Comparison of ENCODE assay signal across 25 mouse cellular contexts in the genomic region with DNA sequence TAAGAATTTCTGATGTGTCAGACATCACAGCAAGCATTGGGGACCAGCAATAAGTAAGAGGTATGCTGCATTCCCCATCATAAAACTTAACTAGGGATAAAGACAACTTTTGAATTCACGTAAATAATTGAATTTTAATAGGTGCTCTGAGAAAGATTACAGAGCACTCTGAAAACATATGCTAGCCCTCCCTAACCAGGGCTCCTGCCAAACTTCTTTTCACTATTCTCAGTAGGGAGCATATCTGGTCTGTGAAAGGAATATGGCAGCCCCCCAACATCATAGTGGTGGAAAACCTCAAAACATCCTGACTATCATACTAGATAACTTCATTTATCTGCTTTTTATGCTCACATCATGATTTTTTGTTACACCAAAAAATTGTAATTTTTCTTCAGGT.
DNase-seq lines count a peak whose midpoint lies in the region; ATAC-seq and TF ChIP-seq lines count a peak whose summit lies in the region.
"Had no signal": no experiment of that assay in that cellular context is flagged by ENCODE, and none has a peak within 500 bp of the region (broad histone marks: within the 10 kb centered on the region; RNA-seq: fewer than 3 reads in every experiment).

No protein-coding gene starts in this region.

- no peak for TF ChIP-seq POLR2A in brain, embryonic 14.5 days (IDR thresholded peaks at IDR 0.05; ENCODE audit: borderline replicate concordance, extremely low read depth, insufficient read depth, insufficient read length, poor library complexity, severe bottlenecking)

- 64% methylated on average over 1 of the region's 1 CpGs for WGBS in forebrain, embryonic 16.5 days
- 93% methylated on average over 1 of the region's 1 CpGs for WGBS in forebrain, embryonic 11.5 days

- H3K27ac ChIP-seq in forebrain, embryonic 16.5 days (ENCODE audit: low read length) = no peak overlapping the region
- no peak overlapping the region for H3K27ac ChIP-seq in forebrain, embryonic 11.5 days (ENCODE audit: low read depth, low read length)
- H3K27ac ChIP-seq: embryonic facial prominence, embryonic 10.5 days; embryonic facial prominence, embryonic 13.5 days; gastrocnemius, adult 2 months; hindbrain, embryonic 12.5 days; hindbrain, embryonic 15.5 days had no signal

- no peak overlapping the region for H3K9ac ChIP-seq in forebrain, embryonic 16.5 days (replicated peaks; ENCODE audit: low read depth, low read length)
- no peak overlapping the region for H3K9ac ChIP-seq in forebrain, embryonic 11.5 days (ENCODE audit: low read length)
- H3K9ac ChIP-seq: embryonic facial prominence, embryonic 13.5 days; hindbrain, embryonic 12.5 days; hindbrain, embryonic 15.5 days had no signal

- H3K4me3 ChIP-seq in forebrain, embryonic 16.5 days (replicated peaks; ENCODE audit: low read length) = no peak overlapping the region
- H3K4me3 ChIP-seq in forebrain, embryonic 11.5 days (ENCODE audit: low read depth, low read length) = no peak overlapping the region
- H3K4me3 ChIP-seq: embryonic facial prominence, embryonic 10.5 days; embryonic facial prominence, embryonic 13.5 days; erythroblast, embryonic 14.5 days; gastrocnemius, adult 2 months; hindbrain, embryonic 12.5 days; hindbrain, embryonic 15.5 days had no signal

- peaks cover 4% of the 10 kb centered on the region for H3K9me3 ChIP-seq in forebrain, embryonic 16.5 days (ENCODE audit: control insufficient read depth, low read length)
- no peaks in the 10 kb centered on the region for H3K9me3 ChIP-seq in forebrain, embryonic 11.5 days (ENCODE audit: control insufficient read depth, low read length)
- H3K9me3 ChIP-seq: embryonic facial prominence, embryonic 10.5 days; embryonic facial prominence, embryonic 13.5 days; G1E; hindbrain, embryonic 12.5 days had no signal

- no peak overlapping the region for H3K4me2 ChIP-seq in forebrain, embryonic 16.5 days (ENCODE audit: low read length)
- no peak overlapping the region for H3K4me2 ChIP-seq in forebrain, embryonic 11.5 days (ENCODE audit: low read depth, low read length, severe bottlenecking)
- H3K4me2 ChIP-seq: embryonic facial prominence, embryonic 13.5 days; heart, embryonic 11.5 days; hindbrain, embryonic 12.5 days; hindbrain, embryonic 15.5 days had no signal

- no peak for TF ChIP-seq CTCF in brain, embryonic 14.5 days (IDR thresholded peaks at IDR 0.05; ENCODE audit: borderline replicate concordance, extremely low read depth, insufficient read depth, insufficient read length)

- no peaks in the 10 kb centered on the region for H3K27me3 ChIP-seq in forebrain, embryonic 16.5 days (replicated peaks; ENCODE audit: control insufficient read depth, insufficient read depth, low read length)
- no peaks in the 10 kb centered on the region for H3K27me3 ChIP-seq in forebrain, embryonic 11.5 days (ENCODE audit: control insufficient read depth, insufficient read depth, low read length)
- H3K27me3 ChIP-seq: CH12.LX; embryonic facial prominence, embryonic 13.5 days; hindbrain, embryonic 12.5 days; hindbrain, embryonic 15.5 days; Patski had no signal

- DNase-seq in cerebellum, postnatal 14 days = peak; percentile 8 to 36
- no peak for DNase-seq in cerebellum, adult 11 months
- DNase-seq in forebrain, embryonic 11.5 days (ENCODE audit: low spot score) = no peak
- peak; percentile 44 for DNase-seq in brain, embryonic 14.5 days (ENCODE audit: low read depth)
- DNase-seq in natural killer cell, adult 2 months (ENCODE audit: low spot score in 2 of 2) = no peak
- DNase-seq: adrenal gland, postnatal 10 days; adrenal gland, postnatal 36 days; B cell, adult 2 months; cerebellum, adult 11-12 months; cerebellum, adult 9-10 months; embryo, embryonic 11 days; gastrocnemius, adult 2 months; gastrocnemius, postnatal 14 days; kidney, adult 2 months had no signal

- peak; percentile 80 for ATAC-seq in forebrain, embryonic 16.5 days
- ATAC-seq in forebrain, embryonic 11.5 days (replicated peaks; ENCODE audit: low FRiP score) = no peak
- ATAC-seq: intestine, postnatal 0 days; Patski had no signal

- no peaks in the 10 kb centered on the region for H3K4me1 ChIP-seq in forebrain, embryonic 16.5 days (replicated peaks; ENCODE audit: control insufficient read depth, insufficient read depth, low read length)
- H3K4me1 ChIP-seq in forebrain, embryonic 11.5 days (replicated peaks; ENCODE audit: control insufficient read depth, insufficient read depth, low read length) = no peaks in the 10 kb centered on the region
- H3K4me1 ChIP-seq: embryonic facial prominence, embryonic 10.5 days; embryonic facial prominence, embryonic 13.5 days; hindbrain, embryonic 12.5 days; hindbrain, embryonic 15.5 days had no signal

- H3K36me3 ChIP-seq in forebrain, embryonic 16.5 days (ENCODE audit: control insufficient read depth, insufficient read depth) = no peaks in the 10 kb centered on the region
- H3K36me3 ChIP-seq in forebrain, embryonic 11.5 days (ENCODE audit: control insufficient read depth, insufficient read depth, low read length) = no peaks in the 10 kb centered on the region
- H3K36me3 ChIP-seq: G1E; hindbrain, embryonic 15.5 days had no signal

Comparison
In these comparisons a context has a peak if more than half of its experiments do, and no peak if none do; other contexts are left out.
1. DNase-seq: peak in cerebellum, postnatal 14 days (2 of 2) and brain, embryonic 14.5 days (single experiment); none in cerebellum, adult 11 months (single experiment), forebrain, embryonic 11.5 days (single experiment) and natural killer cell, adult 2 months (0 of 2).